Mouse (Mus musculus) cortical plate, adult 2 months (tissue): ENCODE measurements around the gene Palmd.

Experiments
- CTCF ChIP-seq: fragments of 200-500 bp; IDR thresholded peaks from 2 replicates; pipeline ENCODE4 v1.5.1; 2011; ENCODE audit warnings: mild to moderate bottlenecking, control low read depth, low read length; ENCODE audit not compliant: insufficient read depth; ENCODE audit errors: extremely low read depth
- POLR2A ChIP-seq: fragments of 200-500 bp; IDR thresholded peaks from 2 replicates; pipeline ENCODE4 v1.6.1; 2011; ENCODE audit warnings: mild to moderate bottlenecking, low read length, control low read depth; ENCODE audit not compliant: insufficient read depth; ENCODE audit errors: extremely low read depth

DNA sequence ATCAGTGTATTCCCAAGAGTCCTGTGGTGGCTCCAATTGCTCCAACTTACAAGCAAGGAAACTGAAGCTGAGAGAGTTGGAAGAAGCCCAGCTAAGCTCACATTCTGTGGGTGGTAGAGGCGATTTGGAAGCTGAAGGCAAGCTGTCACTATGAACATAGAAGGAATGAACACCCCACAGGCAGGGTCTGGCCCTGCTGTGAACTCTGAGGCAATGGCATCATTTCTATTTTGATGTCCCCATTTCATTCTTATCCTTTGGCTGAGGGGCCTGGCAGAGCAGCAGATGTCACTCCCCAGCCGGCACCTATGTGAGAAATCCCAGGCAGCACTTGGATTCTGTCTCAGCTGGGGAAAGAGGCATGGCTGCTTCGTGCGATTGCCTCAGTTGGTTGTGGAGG is 25.4 kb downstream of the Palmd start:
- no peak for TF ChIP-seq CTCF
- TF ChIP-seq POLR2A, result no peak
